Mouse (Mus musculus) myocyte (in vitro differentiated cells): ENCODE measurements at regions not wholly inside any gene's neighbourhood (a gene's known extent, or its start where the extent isn't known, plus 50 kb on each side); places are given as distances from the start of the nearest gene placed in this dataset.

Source experiments
- H3K27me3 ChIP-seq: one replicate; pipeline ENCODE4 v1.6.1; 2011; ENCODE audit not compliant: control insufficient read depth, insufficient read depth, insufficient read length
- H3K36me3 ChIP-seq: one replicate; pipeline ENCODE4 v1.6.1; 2011; ENCODE audit not compliant: control insufficient read depth, insufficient read depth
- H3K4me2 ChIP-seq: one replicate; pipeline ENCODE4 v1.6.1; 2011; ENCODE audit warnings: low read depth, control low read depth
- H3K4me3 ChIP-seq: one replicate; pipeline ENCODE4 v1.5.1; 2011; ENCODE audit warnings: mild to moderate bottlenecking, control low read depth, moderate library complexity
- H3K79me2 ChIP-seq: one replicate; pipeline ENCODE4 v1.6.1; 2011; ENCODE audit not compliant: control insufficient read depth, insufficient read depth
- H3ac ChIP-seq: one replicate; pipeline ENCODE4 v1.6.1; 2011; ENCODE audit not compliant: control insufficient read depth, insufficient read length
- CEBPB ChIP-seq: IDR thresholded peaks from 2 replicates; pipeline ENCODE4 v1.6.1; 2011; ENCODE audit warnings: mild to moderate bottlenecking, moderate library complexity; ENCODE audit not compliant: poor library complexity, insufficient read depth, severe bottlenecking
- E2F4 ChIP-seq: IDR thresholded peaks from one replicate; pipeline ENCODE4 v1.6.1; 2011; ENCODE audit warnings: mild to moderate bottlenecking, control low read depth, moderate library complexity; ENCODE audit not compliant: insufficient read depth
- MAX ChIP-seq: IDR thresholded peaks from one replicate; pipeline ENCODE4 v1.6.1; 2011; ENCODE audit warnings: low read depth, mild to moderate bottlenecking, control low read depth
- MYOD1 ChIP-seq, 3 experiments: IDR thresholded peaks; one replicate each; pipeline ENCODE4 v1.6.1; 2011; ENCODE audit warnings: control low read depth in 2 of 3, low read depth in 2 of 3, mild to moderate bottlenecking in 2 of 3, moderate library complexity in 1 of 3; ENCODE audit not compliant: insufficient read length in 2 of 3, control insufficient read depth in 1 of 3
- MYOG ChIP-seq, 3 experiments: IDR thresholded peaks; one replicate each; pipeline ENCODE4 v1.6.1; 2011; ENCODE audit warnings: control low read depth in 2 of 3, low read depth in 2 of 3, mild to moderate bottlenecking in 2 of 3; ENCODE audit not compliant: insufficient read length in 2 of 3, control insufficient read depth in 1 of 3, insufficient read depth in 1 of 3
- POLR2A ChIP-seq: IDR thresholded peaks from one replicate; pipeline ENCODE4 v1.6.1; 2011; ENCODE audit warnings: low read depth, mild to moderate bottlenecking, control low read depth, moderate library complexity; ENCODE audit not compliant: insufficient read length
- POLR2AphosphoS2 ChIP-seq: IDR thresholded peaks from one replicate; pipeline ENCODE4 v1.6.1; 2011; ENCODE audit warnings: low read depth, control low read depth; ENCODE audit not compliant: insufficient read length
- REST ChIP-seq: IDR thresholded peaks from one replicate; pipeline ENCODE4 v1.6.1; 2011; ENCODE audit warnings: mild to moderate bottlenecking, control low read depth, moderate library complexity; ENCODE audit not compliant: insufficient read depth, insufficient read length
- SRF ChIP-seq: IDR thresholded peaks from one replicate; pipeline ENCODE4 v1.6.1; 2011; ENCODE audit warnings: low read depth; ENCODE audit not compliant: control insufficient read depth, insufficient read length
- TCF12 ChIP-seq: IDR thresholded peaks from one replicate; pipeline ENCODE4 v1.6.1; 2011; ENCODE audit warnings: mild to moderate bottlenecking, control low read depth; ENCODE audit not compliant: poor library complexity, insufficient read depth, severe bottlenecking
- TCF3 ChIP-seq: IDR thresholded peaks from one replicate; pipeline ENCODE4 v1.6.1; 2011; ENCODE audit warnings: low read depth, control low read depth; ENCODE audit not compliant: insufficient read length
- USF1 ChIP-seq: IDR thresholded peaks from one replicate; pipeline ENCODE4 v1.6.1; 2011; ENCODE audit warnings: low read depth, mild to moderate bottlenecking, control low read depth, moderate library complexity

DNA sequence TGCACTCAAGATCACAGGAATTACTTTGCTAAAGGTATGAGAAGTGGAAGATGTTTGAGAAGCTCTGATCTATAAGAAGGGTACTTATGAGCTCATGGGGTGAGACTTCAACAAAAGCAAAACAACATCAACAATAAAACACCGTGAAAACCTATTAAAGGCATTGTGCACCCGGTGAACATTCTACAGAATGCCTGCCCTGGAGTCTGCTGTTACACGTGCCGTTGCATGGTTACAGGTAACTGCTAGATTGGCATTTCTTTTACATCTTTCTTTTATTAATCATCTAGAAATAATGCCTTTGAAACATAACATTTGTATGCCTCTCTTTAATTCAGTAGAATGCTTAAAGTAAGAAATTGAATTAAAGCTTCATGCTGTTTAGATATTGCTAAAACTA lies 661.0 kb downstream of the Pcdh18 start:
- H3K27me3 ChIP-seq: no peaks in the 10 kb centered on the region
- H3K4me2 ChIP-seq: no peak overlapping the region
- no peaks in the 10 kb centered on the region for H3K36me3 ChIP-seq
- H3ac ChIP-seq: no peak overlapping the region
- H3K4me3 ChIP-seq: no peak overlapping the region
- H3K79me2 ChIP-seq: no peaks in the 10 kb centered on the region
- TF ChIP-seq MYOG (IDR thresholded peaks at IDR 0.05; ENCODE audit: control insufficient read depth in 1 of 3, insufficient read depth in 1 of 3, insufficient read length in 2 of 3, low read depth in 2 of 3) (no peak), E2F4 (no peak), MYOD1 (IDR thresholded peaks at IDR 0.05; ENCODE audit: control insufficient read depth in 1 of 3, insufficient read length in 2 of 3, low read depth in 2 of 3) (no peak), CEBPB (no peak), MAX (no peak), SRF (no peak), REST (no peak), TCF3 (no peak)

DNA sequence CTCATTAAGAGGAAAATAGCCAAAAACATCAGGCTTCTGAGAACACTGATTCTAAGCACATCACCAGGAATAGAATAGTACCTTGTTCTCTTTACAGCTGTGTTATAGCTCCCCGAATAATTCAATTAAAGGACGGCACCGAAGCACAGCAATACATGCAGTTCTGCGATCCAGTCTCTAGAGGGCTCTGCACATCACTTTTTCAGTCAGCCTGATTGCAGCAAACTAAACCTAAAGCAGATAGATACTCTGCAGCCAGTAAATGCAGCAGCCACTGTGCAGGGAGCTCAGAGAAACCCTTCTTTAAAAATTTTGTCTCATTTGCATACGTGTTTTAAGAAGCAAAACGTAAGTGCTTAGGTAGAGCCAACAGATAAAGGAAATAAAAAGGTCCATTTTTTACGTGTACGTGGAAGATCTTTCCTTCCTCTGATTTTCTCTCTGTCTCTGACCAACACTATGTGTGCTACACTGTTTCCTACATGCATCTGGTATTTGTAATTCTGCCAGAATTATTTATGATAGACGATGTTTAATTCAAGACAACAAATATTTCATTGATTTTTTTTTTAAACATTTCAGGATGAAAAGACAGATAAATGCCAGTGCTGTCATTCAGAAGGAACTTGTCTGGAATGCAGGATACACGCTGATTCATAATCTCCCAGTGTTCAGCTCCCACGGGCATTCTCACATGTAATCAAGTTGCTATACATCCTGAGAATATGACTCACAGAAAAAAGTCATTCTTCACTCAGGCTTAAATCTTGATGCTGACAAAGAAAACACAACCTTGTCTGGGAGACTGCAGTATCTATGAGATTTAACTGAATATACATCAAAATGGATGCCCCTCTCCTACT lies 663.1 kb downstream of the Pcdh18 start:
- Histone ChIP-seq H3K36me3 (no peaks in the 10 kb centered on the region), H3ac (no peak overlapping the region), H3K27me3 (no peaks in the 10 kb centered on the region), H3K4me3 (no peak overlapping the region), H3K4me2 (peak overlapping the region; percentile 60), H3K79me2 (no peaks in the 10 kb centered on the region)
- no peak for TF ChIP-seq POLR2A
- TF ChIP-seq USF1: no peak
- no peak for TF ChIP-seq REST
- TF ChIP-seq POLR2AphosphoS2: no peak
- no peak for TF ChIP-seq MYOD1 (IDR thresholded peaks at IDR 0.05; ENCODE audit: control insufficient read depth in 1 of 3, insufficient read length in 2 of 3, low read depth in 2 of 3)
- no peak for TF ChIP-seq TCF3
- TF ChIP-seq MAX: no peak
- TF ChIP-seq CEBPB: no peak

DNA sequence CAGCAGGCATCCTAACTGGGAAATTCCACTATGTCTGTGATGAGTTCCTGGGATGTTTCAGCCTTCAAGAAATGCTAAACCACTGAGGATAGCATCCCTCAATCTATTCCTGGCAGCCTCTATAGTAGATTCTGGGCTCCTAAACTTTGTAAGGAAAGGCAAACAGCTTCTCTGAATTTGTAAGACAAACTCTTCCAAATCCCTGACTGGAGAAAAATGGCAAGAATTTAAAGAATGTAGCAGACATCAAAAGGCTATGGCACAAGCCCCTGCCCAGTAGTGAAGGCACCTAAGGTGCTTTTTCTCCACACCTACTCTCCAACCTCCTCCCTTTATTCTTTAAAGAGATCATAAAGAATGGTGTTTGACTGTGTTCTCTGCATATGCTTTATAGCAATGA lies 688.3 kb downstream of the Pcdh18 start:
- H3K4me2 ChIP-seq: no peak overlapping the region
- TF ChIP-seq E2F4: no peak
- no peak for TF ChIP-seq POLR2AphosphoS2
- H3K27me3 ChIP-seq: no peaks in the 10 kb centered on the region
- H3K79me2 ChIP-seq: no peaks in the 10 kb centered on the region
- no peak overlapping the region for H3ac ChIP-seq
- H3K4me3 ChIP-seq: no peak overlapping the region
- no peaks in the 10 kb centered on the region for H3K36me3 ChIP-seq

DNA sequence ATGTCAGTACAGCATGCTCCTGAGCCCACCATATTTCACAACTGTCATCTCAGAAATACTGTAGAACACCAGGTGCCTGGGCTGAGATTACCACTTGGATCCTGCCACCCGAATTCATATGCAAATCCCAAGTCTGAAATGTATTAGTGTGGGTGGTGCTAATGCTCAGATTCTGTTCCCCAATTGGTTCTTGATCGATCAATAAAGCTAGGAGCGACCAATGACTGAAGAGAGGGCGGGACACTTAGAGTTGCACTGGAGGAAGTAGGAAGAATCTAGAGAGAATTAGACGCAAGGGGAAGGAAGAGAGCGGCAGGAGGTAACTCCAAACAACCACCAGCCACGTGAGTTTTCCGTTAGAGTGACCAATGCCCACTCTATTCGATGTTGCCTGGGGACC lies 695.0 kb downstream of the Pcdh18 start:
- Histone ChIP-seq H3K4me3 (no peak overlapping the region), H3ac (no peak overlapping the region), H3K79me2 (no peaks in the 10 kb centered on the region), H3K4me2 (no peak overlapping the region), H3K36me3 (no peaks in the 10 kb centered on the region), H3K27me3 (no peaks in the 10 kb centered on the region)
- TF ChIP-seq USF1 (no peak), CEBPB (no peak), TCF12 (no peak), POLR2AphosphoS2 (no peak), E2F4 (no peak), MAX (no peak)

DNA sequence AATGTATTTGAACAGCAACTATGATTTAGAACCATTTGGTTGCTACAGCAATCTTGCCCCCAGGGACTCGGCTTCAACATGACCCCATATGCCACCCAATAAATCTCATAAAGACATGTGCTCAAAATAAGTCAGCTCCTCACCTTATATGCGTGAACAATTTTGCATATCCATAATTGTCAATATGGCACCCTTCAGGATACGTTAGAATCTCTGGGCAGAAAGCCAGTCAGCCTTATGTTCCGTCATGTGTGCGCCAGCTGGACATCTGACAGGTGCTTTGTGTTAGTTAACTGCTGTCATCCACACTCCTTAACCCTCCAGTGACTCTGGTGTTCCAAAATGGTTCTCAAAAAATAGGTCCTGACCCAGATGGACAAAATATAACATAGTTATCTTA lies 724.1 kb downstream of the Pcdh18 start:
- no peak overlapping the region for H3K4me3 ChIP-seq
- peak in 1 of 3 experiments; percentile 16 for TF ChIP-seq MYOG (IDR thresholded peaks at IDR 0.05; ENCODE audit: control insufficient read depth in 1 of 3, insufficient read depth in 1 of 3, insufficient read length in 2 of 3, low read depth in 2 of 3)
- no peak for TF ChIP-seq TCF3
- TF ChIP-seq MYOD1 (IDR thresholded peaks at IDR 0.05; ENCODE audit: control insufficient read depth in 1 of 3, insufficient read length in 2 of 3, low read depth in 2 of 3): peak in 2 of 3 experiments; percentile 52 to 56
- no peaks in the 10 kb centered on the region for H3K36me3 ChIP-seq
- no peak overlapping the region for H3K4me2 ChIP-seq
- H3ac ChIP-seq: no peak overlapping the region
- H3K27me3 ChIP-seq: no peaks in the 10 kb centered on the region
- no peaks in the 10 kb centered on the region for H3K79me2 ChIP-seq

DNA sequence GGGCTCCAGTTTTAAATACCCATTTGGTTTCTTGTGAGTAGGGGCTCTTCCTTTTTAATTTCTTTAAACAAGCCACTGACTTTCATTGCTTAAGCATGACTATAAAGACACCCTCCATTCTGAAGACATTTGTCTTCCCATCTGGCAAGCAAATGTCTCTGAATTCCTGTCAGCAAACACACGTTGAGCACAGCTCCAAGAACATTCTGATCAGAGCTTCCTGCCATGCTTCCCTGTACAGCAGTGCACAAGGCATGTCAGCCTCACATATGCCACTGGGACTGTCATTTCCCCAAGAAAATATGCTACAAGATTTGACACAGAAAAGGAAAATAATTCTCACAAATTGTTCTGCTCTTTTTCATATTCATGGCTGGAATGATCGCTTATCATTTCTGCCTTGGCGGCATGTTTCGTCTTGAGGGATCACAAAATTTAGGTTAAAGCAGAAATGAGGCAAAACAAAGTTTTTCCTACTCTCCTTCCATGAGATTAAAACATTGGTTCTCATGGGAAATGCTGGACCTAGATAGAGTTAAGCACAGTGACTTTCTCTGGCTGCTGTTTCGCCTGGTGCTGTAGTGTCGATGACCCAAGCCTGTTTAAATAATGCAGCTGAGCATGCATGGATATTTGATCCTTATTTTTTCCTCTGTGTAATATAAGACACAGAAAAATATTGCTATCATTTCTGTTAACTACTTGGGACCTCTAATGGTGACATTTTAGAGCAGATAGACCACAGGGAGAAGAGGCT lies 747.7 kb downstream of the Pcdh18 start:
- Histone ChIP-seq H3ac (no peak overlapping the region), H3K79me2 (no peaks in the 10 kb centered on the region), H3K4me2 (no peak overlapping the region), H3K36me3 (no peaks in the 10 kb centered on the region), H3K4me3 (no peak overlapping the region), H3K27me3 (no peaks in the 10 kb centered on the region)
- TF ChIP-seq POLR2AphosphoS2: no peak
- TF ChIP-seq TCF12: no peak
- TF ChIP-seq MAX: no peak
- TF ChIP-seq REST: no peak
- TF ChIP-seq E2F4: no peak
- no peak for TF ChIP-seq MYOG (IDR thresholded peaks at IDR 0.05; ENCODE audit: control insufficient read depth in 1 of 3, insufficient read depth in 1 of 3, insufficient read length in 2 of 3, low read depth in 2 of 3)
- no peak for TF ChIP-seq TCF3
- TF ChIP-seq CEBPB: no peak
- TF ChIP-seq POLR2A: no peak
- TF ChIP-seq MYOD1 (IDR thresholded peaks at IDR 0.05; ENCODE audit: control insufficient read depth in 1 of 3, insufficient read length in 2 of 3, low read depth in 2 of 3): no peak
- no peak for TF ChIP-seq USF1
